Mouse (Mus musculus): Measurements from ENCODE around the gene Ostn.

- no peak for TF ChIP-seq MAX (IDR thresholded peaks at IDR 0.05)
- no peak for TF ChIP-seq CTCF (IDR thresholded peaks at IDR 0.05; ENCODE audit: control insufficient read depth, insufficient read depth, insufficient read length)
- TF ChIP-seq MYOG (IDR thresholded peaks at IDR 0.05; ENCODE audit: control insufficient read depth, extremely low read depth, insufficient read length) = no peak
- no peak for TF ChIP-seq FOSL1 (IDR thresholded peaks at IDR 0.05; ENCODE audit: insufficient read depth, low read length, poor library complexity, severe bottlenecking)
- no peak for TF ChIP-seq CEBPB (IDR thresholded peaks at IDR 0.05; ENCODE audit: low read depth)
These were observed 52.8 kb downstream of the Ostn start for GRCm38 (mm10) chr16:27360059-27360458.

Data from C2C12 (cell line).